Mouse (Mus musculus): ENCODE measurements around the gene Nav2. TPM values are rescaled to one million over a fixed set of nuclear protein-coding genes. Genes with fewer than 3 reads are reported as not detected.

Gene Nav2
- polyA plus RNA-seq, 1 experiment = 46.2 TPM

GRCm38 (mm10) chr7:49085759-49086158, 177.2 kb downstream of the Nav2 start:
- 90% methylated on average over 10 of the region's 10 CpGs for WGBS
- no peak for TF ChIP-seq CTCF (IDR thresholded peaks at IDR 0.05; ENCODE audit: borderline replicate concordance, control insufficient read depth, extremely low read depth, insufficient read depth, low read length, poor library complexity)
- H3K27me3 ChIP-seq (ENCODE audit: control insufficient read depth, insufficient read depth, low read length) = no peaks in the 10 kb centered on the region
- DNase-seq = no peak
- H3K27ac ChIP-seq (ENCODE audit: control insufficient read depth, insufficient read depth, low read length) = no peak overlapping the region
- H3K4me3 ChIP-seq (ENCODE audit: control insufficient read depth, insufficient read depth, low read length) = no peak overlapping the region
- H3K4me1 ChIP-seq (replicated peaks; ENCODE audit: control insufficient read depth, insufficient read depth, low read length) = no peaks in the 10 kb centered on the region
- no peaks in the 10 kb centered on the region for H3K36me3 ChIP-seq (ENCODE audit: control insufficient read depth, insufficient read depth, low read length)

DNA sequence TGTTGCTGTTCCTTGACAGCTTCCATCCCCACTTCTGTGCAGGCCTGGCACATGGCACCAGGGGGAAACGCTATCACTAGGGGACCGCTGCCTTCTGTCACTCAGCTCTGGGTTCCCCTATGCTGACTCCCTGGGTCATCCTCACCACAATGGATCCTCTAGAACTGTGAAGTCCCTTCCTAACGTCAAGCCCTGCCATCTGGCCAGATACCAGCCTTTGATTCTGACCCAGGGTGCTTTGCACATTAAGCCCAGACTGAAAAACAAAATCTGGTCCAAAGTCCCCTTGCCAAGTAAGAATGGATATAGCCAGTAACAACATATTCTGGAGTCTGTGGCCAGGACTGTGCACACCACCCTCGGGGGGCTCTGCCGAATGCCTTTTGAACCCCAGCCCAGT, 178.6 kb downstream of the Nav2 start:
- no peak overlapping the region for H3K4me3 ChIP-seq (ENCODE audit: control insufficient read depth, insufficient read depth, low read length)
- no peak for DNase-seq
- no peaks in the 10 kb centered on the region for H3K36me3 ChIP-seq (ENCODE audit: control insufficient read depth, insufficient read depth, low read length)
- H3K27me3 ChIP-seq (ENCODE audit: control insufficient read depth, insufficient read depth, low read length) = no peaks in the 10 kb centered on the region
- no peak overlapping the region for H3K27ac ChIP-seq (ENCODE audit: control insufficient read depth, insufficient read depth, low read length)
- WGBS = 87% methylated on average over 5 of the region's 5 CpGs
- TF ChIP-seq POLR2A (IDR thresholded peaks at IDR 0.05; ENCODE audit: control insufficient read depth, extremely low read depth, insufficient read depth, low read length, poor library complexity) (no peak), CTCF (IDR thresholded peaks at IDR 0.05; ENCODE audit: borderline replicate concordance, control insufficient read depth, extremely low read depth, insufficient read depth, low read length, poor library complexity) (no peak)
- H3K4me1 ChIP-seq (replicated peaks; ENCODE audit: control insufficient read depth, insufficient read depth, low read length) = no peaks in the 10 kb centered on the region

- Histone ChIP-seq H3K36me3 (ENCODE audit: control insufficient read depth, insufficient read depth, low read length) (no peaks in the 10 kb centered on the region), H3K4me3 (ENCODE audit: control insufficient read depth, insufficient read depth, low read length) (no peak overlapping the region), H3K27me3 (ENCODE audit: control insufficient read depth, insufficient read depth, low read length) (no peaks in the 10 kb centered on the region), H3K4me1 (replicated peaks; ENCODE audit: control insufficient read depth, insufficient read depth, low read length) (no peaks in the 10 kb centered on the region), H3K27ac (ENCODE audit: control insufficient read depth, insufficient read depth, low read length) (no peak overlapping the region; the same call in 1 of the 2 replicates)
- TF ChIP-seq CTCF (IDR thresholded peaks at IDR 0.05; ENCODE audit: borderline replicate concordance, control insufficient read depth, extremely low read depth, insufficient read depth, low read length, poor library complexity) (no peak), POLR2A (IDR thresholded peaks at IDR 0.05; ENCODE audit: control insufficient read depth, extremely low read depth, insufficient read depth, low read length, poor library complexity) (no peak)
- WGBS = 72% methylated on average over 15 of the region's 15 CpGs
- DNase-seq = no peak
Measured at GRCm38 (mm10) chr7:49088198-49088912, 179.8 kb downstream of the Nav2 start.

DNA sequence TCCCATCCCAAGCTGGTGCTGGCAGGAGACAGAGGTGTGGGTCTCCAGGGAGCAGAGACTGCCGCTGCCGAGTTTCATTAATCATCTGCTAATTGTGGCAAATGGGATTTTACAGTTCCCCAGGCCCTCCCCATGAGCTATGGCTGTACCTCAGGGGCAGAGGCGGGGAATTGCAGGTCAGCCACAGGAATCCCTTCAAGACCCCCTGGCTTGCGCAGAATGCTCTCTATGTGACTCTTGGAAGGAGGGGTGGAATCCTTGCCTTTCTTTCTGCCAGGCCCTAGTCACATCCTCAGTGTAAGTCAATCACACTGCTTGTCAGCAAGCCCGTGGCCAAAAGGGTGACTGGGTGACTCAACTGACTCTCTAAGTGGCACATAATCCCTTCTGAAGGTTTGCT, 182.9 kb downstream of the Nav2 start:
- no peak for DNase-seq
- Histone ChIP-seq H3K27ac (ENCODE audit: control insufficient read depth, insufficient read depth, low read length) (no peak overlapping the region), H3K4me1 (replicated peaks; ENCODE audit: control insufficient read depth, insufficient read depth, low read length) (no peaks in the 10 kb centered on the region), H3K27me3 (ENCODE audit: control insufficient read depth, insufficient read depth, low read length) (no peaks in the 10 kb centered on the region), H3K4me3 (ENCODE audit: control insufficient read depth, insufficient read depth, low read length) (no peak overlapping the region), H3K36me3 (ENCODE audit: control insufficient read depth, insufficient read depth, low read length) (no peaks in the 10 kb centered on the region)
- 63% methylated on average over 5 of the region's 5 CpGs for WGBS
- TF ChIP-seq POLR2A (IDR thresholded peaks at IDR 0.05; ENCODE audit: control insufficient read depth, extremely low read depth, insufficient read depth, low read length, poor library complexity) = no peak
- no peak for TF ChIP-seq CTCF (IDR thresholded peaks at IDR 0.05; ENCODE audit: borderline replicate concordance, control insufficient read depth, extremely low read depth, insufficient read depth, low read length, poor library complexity)

DNA sequence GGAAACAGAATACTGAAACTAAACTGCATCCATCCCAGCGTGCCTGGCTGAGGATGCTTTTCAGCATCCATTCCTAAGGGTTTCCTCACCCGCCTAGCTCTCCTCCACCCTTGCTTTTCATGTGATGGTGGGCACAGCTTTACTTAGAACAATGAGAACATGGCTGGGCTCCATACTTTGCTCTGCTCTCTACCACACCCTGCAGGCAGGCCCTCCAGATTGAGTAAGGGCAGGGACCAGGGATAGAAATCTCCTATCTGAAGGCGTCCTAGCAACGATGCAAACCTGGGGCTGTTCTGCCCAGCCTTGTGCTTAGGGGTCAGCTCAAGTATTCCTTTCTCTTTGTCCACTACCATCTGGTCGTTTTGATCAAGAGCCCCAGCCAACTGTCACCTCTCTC, 183.4 kb downstream of the Nav2 start:
- no peak for DNase-seq
- Histone ChIP-seq H3K4me3 (ENCODE audit: control insufficient read depth, insufficient read depth, low read length) (no peak overlapping the region), H3K4me1 (replicated peaks; ENCODE audit: control insufficient read depth, insufficient read depth, low read length) (no peaks in the 10 kb centered on the region), H3K27me3 (ENCODE audit: control insufficient read depth, insufficient read depth, low read length) (no peaks in the 10 kb centered on the region), H3K27ac (ENCODE audit: control insufficient read depth, insufficient read depth, low read length) (no peak overlapping the region), H3K36me3 (ENCODE audit: control insufficient read depth, insufficient read depth, low read length) (no peaks in the 10 kb centered on the region)
- TF ChIP-seq CTCF (IDR thresholded peaks at IDR 0.05; ENCODE audit: borderline replicate concordance, control insufficient read depth, extremely low read depth, insufficient read depth, low read length, poor library complexity) (no peak), POLR2A (IDR thresholded peaks at IDR 0.05; ENCODE audit: control insufficient read depth, extremely low read depth, insufficient read depth, low read length, poor library complexity) (no peak)
- WGBS = 70% methylated on average over 5 of the region's 5 CpGs

- no peak for DNase-seq
- TF ChIP-seq POLR2A (IDR thresholded peaks at IDR 0.05; ENCODE audit: control insufficient read depth, extremely low read depth, insufficient read depth, low read length, poor library complexity) (no peak), CTCF (IDR thresholded peaks at IDR 0.05; ENCODE audit: borderline replicate concordance, control insufficient read depth, extremely low read depth, insufficient read depth, low read length, poor library complexity) (no peak)
- H3K27ac ChIP-seq (ENCODE audit: control insufficient read depth, insufficient read depth, low read length) = no peak overlapping the region
- H3K4me3 ChIP-seq (ENCODE audit: control insufficient read depth, insufficient read depth, low read length) = no peak overlapping the region
- H3K4me1 ChIP-seq (replicated peaks; ENCODE audit: control insufficient read depth, insufficient read depth, low read length) = no peaks in the 10 kb centered on the region
- H3K36me3 ChIP-seq (ENCODE audit: control insufficient read depth, insufficient read depth, low read length) = no peaks in the 10 kb centered on the region
- 55% methylated on average over 6 of the region's 6 CpGs for WGBS
- no peaks in the 10 kb centered on the region for H3K27me3 ChIP-seq (ENCODE audit: control insufficient read depth, insufficient read depth, low read length)
Measured at GRCm38 (mm10) chr7:49093596-49093995, 185.1 kb downstream of the Nav2 start.

DNA sequence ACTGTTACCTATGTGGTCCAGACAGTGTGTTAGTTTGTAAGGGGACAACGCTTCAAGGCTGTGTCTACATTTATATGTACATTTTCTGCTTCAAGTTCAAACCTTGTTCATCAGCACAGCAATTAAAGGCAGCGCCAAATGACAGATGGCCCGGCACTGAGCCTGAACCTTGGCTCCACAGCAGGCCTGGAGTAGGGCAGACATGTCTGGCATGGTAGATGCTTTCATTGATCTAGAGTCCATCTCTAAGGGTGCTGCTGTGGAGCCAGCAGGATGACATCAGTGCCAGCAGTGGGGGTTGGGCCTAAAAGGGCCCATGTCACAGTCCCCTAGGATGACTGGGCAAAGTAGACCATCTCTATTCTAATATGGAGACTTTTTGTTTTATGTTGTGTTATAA, 186.0 kb downstream of the Nav2 start:
- WGBS = over 99% methylated on average over 3 of the region's 3 CpGs
- Histone ChIP-seq H3K27ac (ENCODE audit: control insufficient read depth, insufficient read depth, low read length) (no peak overlapping the region), H3K27me3 (ENCODE audit: control insufficient read depth, insufficient read depth, low read length) (no peaks in the 10 kb centered on the region), H3K36me3 (ENCODE audit: control insufficient read depth, insufficient read depth, low read length) (no peaks in the 10 kb centered on the region), H3K4me1 (replicated peaks; ENCODE audit: control insufficient read depth, insufficient read depth, low read length) (no peaks in the 10 kb centered on the region), H3K4me3 (ENCODE audit: control insufficient read depth, insufficient read depth, low read length) (no peak overlapping the region)
- DNase-seq = no peak
- no peak for TF ChIP-seq CTCF (IDR thresholded peaks at IDR 0.05; ENCODE audit: borderline replicate concordance, control insufficient read depth, extremely low read depth, insufficient read depth, low read length, poor library complexity)
- TF ChIP-seq POLR2A (IDR thresholded peaks at IDR 0.05; ENCODE audit: control insufficient read depth, extremely low read depth, insufficient read depth, low read length, poor library complexity) = no peak
